Mouse (Mus musculus) hindbrain, embryonic 15.5 days (tissue): ENCODE measurements around the gene Pacsin2. TPM values are rescaled to one million over a fixed set of nuclear protein-coding genes. Genes with fewer than 3 reads are reported as not detected.

Experiments used
- ATAC-seq: fragments of 200-750 bp; cut with Nextera tagmentation; 2 replicates; pipeline ENCODE4 v1.8.0; 2017; ENCODE audit warnings: low read depth, moderate number of reproducible peaks, moderate TSS enrichment; ENCODE audit not compliant: low FRiP score
- H3K27ac ChIP-seq: fragments of 300-500 bp; sonication (generic); replicated peaks from 2 replicates; pipeline ENCODE4 v1.5.1; 2015; ENCODE audit warnings: mild to moderate bottlenecking, inconsistent platforms
- H3K27me3 ChIP-seq: fragments of 300-500 bp; sonication (generic); 2 replicates; pipeline ENCODE4 v1.6.1; 2015; ENCODE audit warnings: control low read depth, inconsistent platforms
- H3K36me3 ChIP-seq: fragments of 300-500 bp; sonication (generic); 2 replicates; pipeline ENCODE4 v1.6.1; 2015; ENCODE audit warnings: control low read depth, inconsistent platforms
- H3K4me1 ChIP-seq: fragments of 300-500 bp; sonication (generic); replicated peaks from 2 replicates; pipeline ENCODE4 v1.6.1; 2015; ENCODE audit warnings: control low read depth, inconsistent platforms
- H3K4me2 ChIP-seq: fragments of 300-500 bp; sonication (generic); 2 replicates; pipeline ENCODE4 v1.6.1; 2015; ENCODE audit warnings: moderate library complexity, mild to moderate bottlenecking, inconsistent platforms
- H3K4me3 ChIP-seq: fragments of 300-500 bp; sonication (generic); 2 replicates; pipeline ENCODE4 v1.5.1; 2015; ENCODE audit warnings: mild to moderate bottlenecking, inconsistent platforms
- H3K9ac ChIP-seq: fragments of 300-500 bp; sonication (generic); 2 replicates; pipeline ENCODE4 v1.6.1; 2015; ENCODE audit warnings: inconsistent platforms
- H3K9me3 ChIP-seq: fragments of 300-500 bp; sonication (generic); 2 replicates; pipeline ENCODE4 v1.6.1; 2016; ENCODE audit warnings: control low read depth, inconsistent platforms
- whole genome bisulfite sequencing: fragments of 180-500 bp; shearing (Covaris S2); methylation state at CpG from one replicate; pipeline ENCODE4 v1.1.7; 2015; 5-methylcytosine and 5-hydroxymethylcytosine counted together
- polyA plus RNA-seq: library from polyadenylated mRNA; unstranded; fragments of >200 nt; fragmentation: Nextera tagmentation; extraction: Ambion mirVana; gene quantifications from 2 replicates; pipeline ENCODE4 v1.2.1, GENCODE M21; 2015

Gene Pacsin2
- polyA plus RNA-seq, 1 experiment from 2014 or later, result 31.7 TPM

DNA sequence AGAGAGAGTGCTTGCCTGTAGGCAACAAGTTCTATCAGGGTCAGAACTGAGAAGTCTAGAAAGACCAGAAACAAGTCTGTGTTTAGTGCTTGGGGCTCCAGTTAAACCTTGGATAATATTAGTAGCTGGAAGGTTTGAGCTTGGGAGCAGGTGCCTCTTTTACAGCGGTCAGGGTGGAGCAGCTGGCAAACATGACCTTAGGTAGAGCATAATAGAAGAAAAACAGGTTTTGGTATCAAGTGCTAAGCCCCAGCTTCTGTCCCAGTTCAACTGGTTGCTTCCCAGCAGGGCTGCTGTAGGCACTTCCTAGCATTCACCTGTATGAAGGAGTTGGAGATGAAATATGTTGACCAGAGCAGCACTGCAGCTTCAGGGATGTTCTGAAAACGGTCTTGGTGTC, 113.5 kb downstream of the Pacsin2 start:
- Histone ChIP-seq H3K27ac (0 out of 2 replicates have a peak overlapping the region, but pooled peaks have one; percentile 68), H3K27me3 (no peaks in the 10 kb centered on the region), H3K4me3 (no peak overlapping the region; the same call in 1 of the 2 replicates), H3K4me2 (peak overlapping the region; percentile 83; the same call in 1 of the 2 replicates), H3K9me3 (no peaks in the 10 kb centered on the region), H3K36me3 (0 out of 2 replicates have a peak, but pooled peaks cover 3% of the 10 kb centered on the region), H3K4me1 (peaks cover 18% of the 10 kb centered on the region), H3K9ac (no peak overlapping the region)
- ATAC-seq, result no peak
- 78% methylated on average over 2 of the region's 2 CpGs for WGBS

GRCm38 (mm10) chr15:83349954-83350711, 114.3 kb downstream of the Pacsin2 start, which contains the start of gene Arfgap3:
Arfgap3 (minus strand) TSS chr15:83350247.
- 0 out of 2 replicates have a peak, but pooled peaks cover 3% of the 10 kb centered on the region for H3K36me3 ChIP-seq
- peak; percentile 95 for ATAC-seq
- peak within 1 kb of the TSS; percentile 69 for H3K9ac ChIP-seq
- no peaks in the 10 kb centered on the region for H3K27me3 ChIP-seq
- peak within 1 kb of the TSS; percentile 65 for H3K4me3 ChIP-seq
- peaks cover 18% of the 10 kb centered on the region for H3K4me1 ChIP-seq
- no peaks in the 10 kb centered on the region for H3K9me3 ChIP-seq
- peak within 1 kb of the TSS; percentile 83 for H3K4me2 ChIP-seq
- H3K27ac ChIP-seq, result peak within 1 kb of the TSS; percentile 68
- under 1% methylated on average over 58 of the region's 60 CpGs for WGBS

DNA sequence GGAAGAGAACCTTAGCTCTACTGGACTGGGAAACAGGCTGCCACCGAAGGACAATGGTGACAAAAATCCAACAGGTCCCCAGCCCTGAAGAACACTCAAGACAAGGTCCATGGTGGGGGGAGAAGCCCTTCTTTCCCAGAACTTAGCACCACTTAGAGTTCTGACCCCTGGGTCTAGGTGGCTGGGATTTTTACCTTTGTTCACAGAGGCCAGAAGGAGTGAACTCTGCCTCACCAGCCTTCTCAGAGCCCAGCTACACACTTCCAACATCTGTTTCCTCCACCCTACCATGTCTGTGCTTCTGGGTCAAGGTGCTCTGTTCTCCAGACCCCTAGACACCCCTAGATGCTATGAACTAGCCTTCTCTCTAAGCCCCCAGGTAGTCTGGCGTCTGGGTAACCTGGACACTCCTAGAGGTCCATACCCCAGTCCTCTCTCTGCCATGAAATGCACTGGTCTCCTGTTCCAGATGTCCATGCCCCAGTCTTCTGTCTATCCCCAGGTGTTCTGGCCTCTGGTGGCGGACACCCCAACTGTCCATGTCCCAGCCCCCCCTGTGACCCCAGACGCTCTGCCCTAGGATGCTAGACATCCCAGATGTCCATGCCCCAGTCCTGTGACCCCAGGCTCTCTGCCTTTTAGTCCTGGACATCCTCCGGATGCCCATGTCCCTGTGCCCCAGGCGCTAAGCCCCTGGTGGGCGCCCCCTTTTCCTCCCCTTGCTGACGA, 115.0 kb downstream of the Pacsin2 start:
- H3K27ac ChIP-seq, result peak overlapping the region; percentile 55
- 15% methylated on average over 8 of the region's 8 CpGs for WGBS
- no peaks in the 10 kb centered on the region for H3K9me3 ChIP-seq
- H3K4me3 ChIP-seq, result peak overlapping the region; percentile 65
- H3K27me3 ChIP-seq, result no peaks in the 10 kb centered on the region
- H3K36me3 ChIP-seq, result 0 out of 2 replicates have a peak, but pooled peaks cover 3% of the 10 kb centered on the region
- peaks cover 18% of the 10 kb centered on the region for H3K4me1 ChIP-seq
- ATAC-seq, result peak; percentile 44; the same call in 1 of the 2 replicates
- H3K4me2 ChIP-seq, result peak overlapping the region; percentile 83
- H3K9ac ChIP-seq, result peak overlapping the region; percentile 69

GRCm38 (mm10) chr15:83348747-83349146, 115.7 kb downstream of the Pacsin2 start:
- H3K27me3 ChIP-seq, result no peaks in the 10 kb centered on the region
- H3K4me2 ChIP-seq, result peak overlapping the region; percentile 83
- H3K27ac ChIP-seq, result no peak overlapping the region
- ATAC-seq, result no peak
- no peaks in the 10 kb centered on the region for H3K9me3 ChIP-seq
- WGBS, result 69% methylated on average over 4 of the region's 4 CpGs
- H3K4me1 ChIP-seq, result peaks cover 18% of the 10 kb centered on the region
- H3K9ac ChIP-seq, result no peak overlapping the region
- H3K4me3 ChIP-seq, result peak overlapping the region; percentile 65
- H3K36me3 ChIP-seq, result 0 out of 2 replicates have a peak, but pooled peaks cover 3% of the 10 kb centered on the region

GRCm38 (mm10) chr15:83345898-83346529, 118.4 kb downstream of the Pacsin2 start:
- Histone ChIP-seq H3K27ac (no peak overlapping the region), H3K4me1 (peaks cover 18% of the 10 kb centered on the region), H3K4me2 (no peak overlapping the region), H3K27me3 (no peaks in the 10 kb centered on the region), H3K4me3 (no peak overlapping the region), H3K36me3 (peaks cover 14% of the 10 kb centered on the region), H3K9ac (no peak overlapping the region), H3K9me3 (no peaks in the 10 kb centered on the region)
- no peak for ATAC-seq
- 91% methylated on average over 15 of the region's 15 CpGs for WGBS

DNA sequence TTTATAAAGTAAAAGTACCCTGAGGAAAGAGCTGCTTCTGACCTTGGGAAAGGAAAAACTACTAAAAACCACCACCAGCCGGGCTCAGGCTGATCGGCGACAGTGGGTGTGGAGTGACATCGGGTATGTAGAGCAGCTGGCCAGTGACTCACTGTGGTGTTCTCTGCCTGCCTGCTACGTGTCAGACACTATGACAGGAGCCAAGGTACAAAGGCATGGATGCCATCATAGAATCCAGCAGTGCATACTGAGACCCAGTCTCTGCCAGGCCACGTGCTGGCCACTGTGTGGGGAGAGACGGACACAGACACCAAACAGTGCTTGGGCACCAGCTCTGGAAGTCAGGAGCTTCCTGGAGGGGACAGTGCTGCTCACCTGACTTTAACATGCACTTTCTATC, 119.5 kb downstream of the Pacsin2 start:
- Histone ChIP-seq H3K9ac (no peak overlapping the region), H3K36me3 (peaks cover 20% of the 10 kb centered on the region), H3K27ac (no peak overlapping the region), H3K4me3 (no peak overlapping the region), H3K4me2 (no peak overlapping the region), H3K4me1 (peaks cover 14% of the 10 kb centered on the region), H3K27me3 (no peaks in the 10 kb centered on the region), H3K9me3 (no peaks in the 10 kb centered on the region)
- ATAC-seq, result no peak
- 77% methylated on average over 7 of the region's 7 CpGs for WGBS

DNA sequence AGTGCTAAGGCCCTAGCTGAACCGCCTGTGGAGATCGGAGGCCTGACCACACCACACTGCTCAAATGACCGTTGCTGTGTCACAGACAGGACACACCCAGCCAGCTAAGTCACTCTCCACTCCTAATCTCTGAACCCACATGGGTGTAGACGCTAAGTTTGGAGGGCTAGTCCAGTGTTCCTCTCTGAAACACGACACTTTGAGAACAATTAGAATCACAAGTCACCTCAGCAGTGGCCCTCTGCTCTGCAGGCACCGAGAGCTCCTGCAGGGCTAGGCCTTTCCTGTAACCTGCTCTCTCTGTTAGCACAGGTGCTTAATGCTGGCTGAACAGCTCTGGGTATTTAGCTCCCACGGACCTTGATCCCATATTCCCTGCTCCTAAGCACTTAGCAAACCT, 120.2 kb downstream of the Pacsin2 start:
- Histone ChIP-seq H3K27ac (no peak overlapping the region), H3K4me1 (peaks cover 10% of the 10 kb centered on the region), H3K27me3 (no peaks in the 10 kb centered on the region), H3K4me2 (no peak overlapping the region), H3K36me3 (peaks cover 20% of the 10 kb centered on the region), H3K9ac (no peak overlapping the region), H3K4me3 (no peak overlapping the region), H3K9me3 (no peaks in the 10 kb centered on the region)
- no peak for ATAC-seq
- WGBS, result 37% methylated on average over 7 of the region's 7 CpGs

GRCm38 (mm10) chr15:83338908-83339307, 125.5 kb downstream of the Pacsin2 start:
- ATAC-seq, result no peak
- H3K9ac ChIP-seq, result no peak overlapping the region
- H3K27me3 ChIP-seq, result no peaks in the 10 kb centered on the region
- no peaks in the 10 kb centered on the region for H3K4me1 ChIP-seq
- 91% methylated on average over 6 of the region's 6 CpGs for WGBS
- no peak overlapping the region for H3K27ac ChIP-seq
- no peaks in the 10 kb centered on the region for H3K9me3 ChIP-seq
- no peak overlapping the region for H3K4me2 ChIP-seq
- peaks cover 41% of the 10 kb centered on the region for H3K36me3 ChIP-seq
- H3K4me3 ChIP-seq, result no peak overlapping the region

GRCm38 (mm10) chr15:83337903-83338870, 126.2 kb downstream of the Pacsin2 start:
- WGBS, result 84% methylated on average over 8 of the region's 8 CpGs
- no peak overlapping the region for H3K4me3 ChIP-seq
- no peaks in the 10 kb centered on the region for H3K4me1 ChIP-seq
- no peaks in the 10 kb centered on the region for H3K27me3 ChIP-seq
- H3K4me2 ChIP-seq, result no peak overlapping the region
- H3K9ac ChIP-seq, result no peak overlapping the region
- ATAC-seq, result no peak
- peaks cover 49% of the 10 kb centered on the region for H3K36me3 ChIP-seq
- no peak overlapping the region for H3K27ac ChIP-seq
- no peaks in the 10 kb centered on the region for H3K9me3 ChIP-seq

DNA sequence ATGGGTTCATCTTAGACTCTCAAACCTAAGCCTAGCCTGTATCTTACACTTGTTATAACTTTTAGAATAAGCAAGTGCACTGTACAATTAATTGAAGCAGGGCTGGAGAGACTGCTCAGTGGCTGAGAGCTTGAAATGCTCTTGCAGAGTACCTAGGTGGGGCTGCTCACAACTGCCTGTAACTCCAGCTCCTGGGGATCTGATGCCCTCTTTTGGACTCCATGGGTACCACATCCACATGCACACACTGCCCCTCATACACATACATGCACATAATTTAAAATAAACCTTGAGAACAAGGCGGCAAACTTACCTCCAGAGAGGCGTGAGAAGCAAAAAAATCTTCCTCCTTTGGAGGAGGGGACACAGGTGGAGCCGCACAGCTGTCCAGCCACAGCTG, 132.0 kb downstream of the Pacsin2 start:
- Histone ChIP-seq H3K36me3 (peaks cover 62% of the 10 kb centered on the region), H3K4me2 (no peak overlapping the region), H3K4me3 (no peak overlapping the region), H3K27ac (no peak overlapping the region), H3K9ac (no peak overlapping the region), H3K9me3 (no peaks in the 10 kb centered on the region), H3K4me1 (no peaks in the 10 kb centered on the region), H3K27me3 (no peaks in the 10 kb centered on the region)
- 76% methylated on average over 3 of the region's 3 CpGs for WGBS
- ATAC-seq, result no peak

DNA sequence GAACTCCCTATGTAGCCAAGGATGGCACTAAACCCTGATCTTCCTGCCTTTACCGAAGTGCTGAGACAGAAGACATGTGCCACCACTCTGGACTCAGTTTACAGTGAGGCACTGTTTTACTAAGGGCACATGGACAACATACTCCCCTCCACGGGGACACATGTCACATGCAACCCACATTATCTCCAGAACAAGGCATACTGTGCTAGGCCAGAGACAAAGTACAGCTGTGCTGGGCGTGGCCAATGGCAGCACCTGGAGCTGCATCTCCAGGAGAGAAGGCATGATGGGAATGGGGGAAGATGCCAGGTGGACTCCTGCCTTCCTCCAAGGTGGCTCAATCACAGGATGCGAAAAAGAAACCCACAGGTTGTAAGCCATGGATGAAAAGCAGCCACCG, 135.5 kb downstream of the Pacsin2 start:
- Histone ChIP-seq H3K4me2 (no peak overlapping the region), H3K4me3 (no peak overlapping the region), H3K4me1 (no peaks in the 10 kb centered on the region), H3K36me3 (peaks cover 48% of the 10 kb centered on the region), H3K9me3 (no peaks in the 10 kb centered on the region), H3K9ac (no peak overlapping the region), H3K27me3 (no peaks in the 10 kb centered on the region), H3K27ac (no peak overlapping the region)
- WGBS, result 86% methylated on average over 5 of the region's 5 CpGs
- no peak for ATAC-seq
